Mouse (Mus musculus) heart, embryonic 11.5 days (tissue): ENCODE data around the gene Tmem59l. TPM values are rescaled to one million over a fixed set of nuclear protein-coding genes. Genes with fewer than 3 reads are reported as not detected.
"Not testable (repeated sequence)": the region's sequence is repeated elsewhere in the genome, so short reads cannot be mapped to it uniquely, and the experiment has no call there.

ENCODE experiments used
- ATAC-seq: fragments of 200-750 bp; cut with Nextera tagmentation; replicated peaks from 2 replicates; pipeline ENCODE4 v1.8.0; 2017; ENCODE audit warnings: moderate library complexity; ENCODE audit not compliant: insufficient number of reproducible peaks, low FRiP score, low TSS enrichment
- H3K27ac ChIP-seq: fragments of 300-500 bp; sonication (generic); 2 replicates; pipeline ENCODE4 v1.5.1; 2014; ENCODE audit warnings: mild to moderate bottlenecking, low read depth, low read length
- H3K27me3 ChIP-seq: fragments of 300-500 bp; sonication (generic); 2 replicates; pipeline ENCODE4 v1.6.1; 2014; ENCODE audit warnings: mild to moderate bottlenecking, low read length, mixed read lengths; ENCODE audit not compliant: control insufficient read depth, insufficient read depth
- H3K36me3 ChIP-seq: fragments of 300-500 bp; sonication (generic); 2 replicates; pipeline ENCODE4 v1.6.1; 2014; ENCODE audit warnings: mild to moderate bottlenecking, low read length, moderate library complexity, mixed read lengths; ENCODE audit not compliant: control insufficient read depth, insufficient read depth
- H3K4me1 ChIP-seq: fragments of 300-500 bp; sonication (generic); 2 replicates; pipeline ENCODE4 v1.6.1; 2014; ENCODE audit warnings: low read length; ENCODE audit not compliant: control insufficient read depth, insufficient read depth
- H3K4me2 ChIP-seq: fragments of 300-500 bp; sonication (generic); 2 replicates; pipeline ENCODE4 v1.6.1; 2014; ENCODE audit warnings: mild to moderate bottlenecking, moderate library complexity
- H3K4me3 ChIP-seq: fragments of 300-500 bp; sonication (generic); 2 replicates; pipeline ENCODE4 v1.5.1; 2014; ENCODE audit warnings: low read depth, low read length
- H3K9ac ChIP-seq: fragments of 300-500 bp; sonication (generic); 2 replicates; pipeline ENCODE4 v1.6.1; 2014; ENCODE audit warnings: mild to moderate bottlenecking, low read depth, low read length, moderate library complexity
- H3K9me3 ChIP-seq: fragments of 300-500 bp; sonication (generic); replicated peaks from 2 replicates; pipeline ENCODE4 v1.6.1; 2016; ENCODE audit warnings: low read length; ENCODE audit not compliant: control insufficient read depth
- WGBS: fragments of 180-500 bp; shearing (Covaris S2); extraction: QIAGEN DNeasy Blood & Tissue Kit; methylation state at CpG from one replicate; pipeline ENCODE4 v1.1.7; 2014; ENCODE audit not compliant: insufficient replicate concordance; 5-methylcytosine and 5-hydroxymethylcytosine counted together
- polyA plus RNA-seq: library from polyadenylated mRNA; unstranded; fragments of >200 nt; fragmentation: Nextera tagmentation; extraction: Ambion mirVana; gene quantifications from 2 replicates; pipeline ENCODE4 v1.2.1, GENCODE M21; 2014

Gene Tmem59l
- polyA plus RNA-seq, 1 experiment from 2014 or later = 0.86 TPM

- Histone ChIP-seq H3K9me3 (no peaks in the 10 kb centered on the region), H3K4me2 (peak overlapping the region; percentile 93; the same call in 1 of the 2 replicates), H3K4me3 (0 out of 2 replicates have a peak overlapping the region, but pooled peaks have one; percentile 97), H3K36me3 (peaks cover 12% of the 10 kb centered on the region), H3K4me1 (peaks cover 11% of the 10 kb centered on the region), H3K27ac (no peak overlapping the region), H3K9ac (0 out of 2 replicates have a peak overlapping the region, but pooled peaks have one; percentile 12), H3K27me3 (no peaks in the 10 kb centered on the region)
- 92% methylated on average over 2 of the region's 2 CpGs for WGBS
- ATAC-seq = no peak
These were observed 24.6 kb upstream of the Tmem59l start for GRCm38 (mm10) chr8:70511770-70512169.

GRCm38 (mm10) chr8:70511174-70511573, 24.0 kb upstream of the Tmem59l start:
- peak overlapping the region; percentile 100; the same call in 1 of the 2 replicates for H3K9ac ChIP-seq
- peak overlapping the region; percentile 93 for H3K4me2 ChIP-seq
- H3K4me1 ChIP-seq = peaks cover 11% of the 10 kb centered on the region
- H3K4me3 ChIP-seq = peak overlapping the region; percentile 97
- H3K27me3 ChIP-seq, ATAC-seq, H3K9me3 ChIP-seq: not testable (repeated sequence)
- H3K36me3 ChIP-seq = peaks cover 12% of the 10 kb centered on the region
- H3K27ac ChIP-seq = peak overlapping the region; percentile 97; the same call in 1 of the 2 replicates
- 71% methylated on average over 6 of the region's 6 CpGs for WGBS

GRCm38 (mm10) chr8:70510228-70510915, 23.2 kb upstream of the Tmem59l start, which contains the start of gene Uba52:
Uba52 (minus strand) TSS chr8:70510801.
- 1% methylated on average over 74 of the region's 74 CpGs for WGBS

GRCm38 (mm10) chr8:70509281-70509952, 22.3 kb upstream of the Tmem59l start:
- Histone ChIP-seq H3K9me3 (no peaks in the 10 kb centered on the region), H3K27me3 (peaks cover 2% of the 10 kb centered on the region; the same call in 1 of the 2 replicates), H3K9ac (peak overlapping the region; percentile 100), H3K27ac (peak overlapping the region; percentile 97), H3K4me1 (peaks cover 19% of the 10 kb centered on the region), H3K36me3 (peaks cover 10% of the 10 kb centered on the region), H3K4me3 (peak overlapping the region; percentile 97), H3K4me2 (peak overlapping the region; percentile 93)
- no peak for ATAC-seq
- 9% methylated on average over 25 of the region's 25 CpGs for WGBS

More at GRCm38 (mm10) chr8:70510228-70510915, 23.2 kb upstream of the Tmem59l start, which contains the start of gene Uba52:
- Histone ChIP-seq H3K4me2 (peak within 1 kb of the TSS; percentile 93), H3K36me3 (peaks cover 10% of the 10 kb centered on the region), H3K4me1 (peaks cover 18% of the 10 kb centered on the region), H3K27ac (peak within 1 kb of the TSS; percentile 97), H3K9me3 (no peaks in the 10 kb centered on the region), H3K4me3 (peak within 1 kb of the TSS; percentile 97), H3K9ac (peak within 1 kb of the TSS; percentile 100), H3K27me3 (no peaks in the 10 kb centered on the region)
- peak; percentile 75 for ATAC-seq

GRCm38 (mm10) chr8:70507027-70507393, 19.9 kb upstream of the Tmem59l start:
- 56% methylated on average over 5 of the region's 5 CpGs for WGBS
- ATAC-seq = no peak
- Histone ChIP-seq H3K4me3 (no peak overlapping the region), H3K9me3 (no peaks in the 10 kb centered on the region), H3K9ac (no peak overlapping the region), H3K4me2 (peak overlapping the region; percentile 30), H3K4me1 (peaks cover 31% of the 10 kb centered on the region), H3K27me3 (peaks cover 22% of the 10 kb centered on the region), H3K36me3 (peaks cover 10% of the 10 kb centered on the region), H3K27ac (0 out of 2 replicates have a peak overlapping the region, but pooled peaks have one; percentile 37)

- Histone ChIP-seq H3K27me3 (peaks cover 27% of the 10 kb centered on the region), H3K36me3 (peaks cover 10% of the 10 kb centered on the region), H3K4me1 (peaks cover 35% of the 10 kb centered on the region), H3K4me2 (peak within 1 kb of the TSS; percentile 89), H3K9me3 (no peaks in the 10 kb centered on the region), H3K27ac (peak within 1 kb of the TSS; percentile 87), H3K9ac (peak within 1 kb of the TSS; percentile 89), H3K4me3 (peak within 1 kb of the TSS; percentile 73)
- ATAC-seq = peak; percentile 86
- 2% methylated on average over 40 of the region's 40 CpGs for WGBS
These were observed 19.3 kb upstream of the Tmem59l start, which contains the start of gene Rex1bd for GRCm38 (mm10) chr8:70506328-70507026. Rex1bd (minus strand) TSS chr8:70506752.

- peak; percentile 20 for ATAC-seq
- 36% methylated on average over 32 of the region's 32 CpGs for WGBS
- H3K4me1 ChIP-seq = peaks cover 37% of the 10 kb centered on the region
These were observed 18.7 kb upstream of the Tmem59l start for GRCm38 (mm10) chr8:70505698-70506327.

GRCm38 (mm10) chr8:70504851-70505250, 17.7 kb upstream of the Tmem59l start:
- Histone ChIP-seq H3K27ac (no peak overlapping the region), H3K27me3 (peaks cover 43% of the 10 kb centered on the region), H3K9me3 (no peaks in the 10 kb centered on the region), H3K4me1 (peaks cover 40% of the 10 kb centered on the region), H3K36me3 (peaks cover 10% of the 10 kb centered on the region), H3K9ac (no peak overlapping the region), H3K4me2 (peak overlapping the region; percentile 89; the same call in 1 of the 2 replicates), H3K4me3 (no peak overlapping the region)
- WGBS = 77% methylated on average over 3 of the region's 3 CpGs
- ATAC-seq = no peak

More at GRCm38 (mm10) chr8:70505698-70506327, 18.7 kb upstream of the Tmem59l start:
- Histone ChIP-seq H3K27me3 (peaks cover 34% of the 10 kb centered on the region), H3K36me3 (peaks cover 10% of the 10 kb centered on the region), H3K9me3 (no peaks in the 10 kb centered on the region), H3K4me3 (peak overlapping the region; percentile 73), H3K9ac (peak overlapping the region; percentile 89), H3K4me2 (peak overlapping the region; percentile 89), H3K27ac (peak overlapping the region; percentile 87)
